Mouse (Mus musculus) heart, adult 9 months (tissue): ENCODE data around the gene Zc3h7b.

Experiments
- DNase-seq, 2 experiments: peaks; one replicate each; pipeline ENCODE4 v3.0.0; 2022; ENCODE audit warnings: low spot score in 2 of 2

Zc3h7b gene

GRCm38 (mm10) chr15:81792444-81792843 is 47.6 kb downstream of the Zc3h7b start:
- no peak for DNase-seq

DNA sequence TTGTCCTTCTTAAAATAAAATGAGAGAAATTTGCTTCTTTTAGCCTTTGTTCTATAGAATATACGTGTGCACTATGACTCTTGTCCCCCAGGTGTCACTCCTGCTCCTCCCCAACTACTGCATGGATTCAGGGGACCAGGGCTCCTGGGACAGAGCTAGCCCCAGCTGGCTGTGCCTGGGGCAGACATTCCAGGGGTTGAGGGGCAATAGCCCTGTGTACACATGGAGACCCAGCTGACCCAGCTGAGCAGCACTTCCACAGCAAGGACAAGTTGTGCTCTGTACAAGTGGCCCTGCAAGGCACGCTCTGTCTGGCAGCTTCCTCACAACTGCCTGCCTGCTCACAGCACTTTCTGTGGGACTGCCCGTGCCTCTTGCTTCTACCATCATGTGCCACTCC is 51.4 kb downstream of the Zc3h7b start:
- peak in 1 of 2 experiments; percentile 50 for DNase-seq

DNA sequence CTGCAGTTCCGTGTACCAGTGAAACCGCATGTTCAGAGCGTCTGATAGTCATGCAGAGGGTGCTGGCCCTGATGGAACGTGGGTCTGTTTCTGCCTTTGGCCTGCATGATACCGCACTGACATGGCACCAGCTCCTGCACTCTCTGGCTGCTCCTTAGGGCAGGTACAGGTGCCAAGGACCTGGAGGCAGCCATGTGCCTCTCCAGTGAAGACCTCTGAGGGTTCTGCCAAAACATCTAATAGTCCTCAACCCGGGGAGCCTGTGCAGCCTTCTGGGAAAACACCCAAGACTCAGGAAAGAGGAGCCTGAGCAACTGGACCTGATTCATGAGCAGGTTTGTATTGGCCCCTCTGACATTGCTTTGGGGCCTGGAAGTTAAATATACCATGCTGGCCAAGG is 53.0 kb downstream of the Zc3h7b start:
- no peak for DNase-seq

GRCm38 (mm10) chr15:81798421-81798820 is 53.6 kb downstream of the Zc3h7b start:
- DNase-seq: no peak

GRCm38 (mm10) chr15:81800391-81800790 is 55.5 kb downstream of the Zc3h7b start:
- DNase-seq: no peak

GRCm38 (mm10) chr15:81802001-81802890 is 57.4 kb downstream of the Zc3h7b start, which contains the start of gene Tef:
TSS of gene Tef (plus strand) at chr15:81802421.
- peak; percentile 100 for DNase-seq

DNA sequence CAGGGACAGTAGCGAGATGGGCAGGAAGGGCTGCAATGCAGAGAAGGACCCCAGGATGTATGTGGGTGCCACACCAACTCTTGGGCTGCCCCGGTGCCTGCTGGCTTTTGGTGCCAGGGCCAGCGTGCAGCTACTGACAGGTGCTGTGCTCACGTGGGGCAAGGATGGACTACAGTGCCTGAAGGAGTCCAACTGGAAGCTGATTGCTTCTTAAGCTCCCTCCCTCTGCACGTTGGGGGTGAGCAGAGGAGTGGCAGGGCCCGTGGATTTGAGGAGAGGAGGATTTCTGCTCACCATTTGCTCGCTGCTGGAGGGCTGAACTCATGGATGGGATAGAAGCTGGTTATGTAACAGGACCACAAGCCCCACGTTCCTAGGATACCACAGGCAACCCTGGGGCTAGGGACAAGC is 58.1 kb downstream of the Zc3h7b start:
- DNase-seq: no peak

- DNase-seq: no peak
These were observed 58.6 kb downstream of the Zc3h7b start for GRCm38 (mm10) chr15:81803425-81803951.

DNA sequence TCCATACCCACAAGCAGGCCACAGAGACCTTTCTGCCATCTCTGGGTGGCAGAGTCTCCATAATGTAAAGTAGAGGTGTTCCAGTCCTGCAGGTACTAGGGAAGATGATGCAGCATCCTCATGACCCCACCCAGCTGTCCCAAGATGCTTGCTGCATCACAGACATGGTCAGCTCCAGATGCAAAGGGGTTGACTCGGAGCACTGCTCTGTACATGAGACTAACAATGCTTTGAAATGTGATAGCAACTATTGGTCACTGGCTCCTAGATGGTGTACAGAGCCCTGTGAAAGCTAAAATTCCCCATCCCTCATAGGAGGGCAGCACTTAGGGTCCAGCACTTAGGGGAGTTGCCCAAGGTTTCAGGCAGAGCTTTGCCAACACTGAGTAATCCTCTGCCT is 59.3 kb downstream of the Zc3h7b start:
- no peak for DNase-seq

DNA sequence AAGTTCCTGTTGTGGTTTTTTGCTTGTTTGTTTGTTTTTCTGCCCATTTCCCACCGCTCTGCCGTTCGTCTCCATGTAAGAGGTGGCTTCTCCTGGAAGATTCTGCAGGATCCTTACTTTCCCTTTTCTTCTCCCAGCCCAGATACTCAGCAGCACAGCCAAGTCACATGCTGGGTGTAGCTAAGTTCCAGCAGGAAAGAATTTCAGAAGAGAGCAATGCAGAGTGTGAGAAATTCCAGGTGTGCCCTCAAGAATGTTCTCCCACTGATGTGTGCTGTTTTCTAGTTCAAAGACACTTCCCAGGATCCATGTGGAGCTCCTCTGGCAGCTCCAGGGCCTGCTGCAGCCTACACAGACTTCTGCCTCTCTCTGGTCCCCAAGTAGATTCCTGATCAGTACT is 60.0 kb downstream of the Zc3h7b start:
- no peak for DNase-seq

- peak; percentile 53 to 57 for DNase-seq
These were observed 60.8 kb downstream of the Zc3h7b start for GRCm38 (mm10) chr15:81805624-81806023.

- DNase-seq: no peak
These were observed 62.0 kb downstream of the Zc3h7b start for GRCm38 (mm10) chr15:81806621-81807404.

GRCm38 (mm10) chr15:81808799-81809198 is 63.9 kb downstream of the Zc3h7b start:
- no peak for DNase-seq

DNA sequence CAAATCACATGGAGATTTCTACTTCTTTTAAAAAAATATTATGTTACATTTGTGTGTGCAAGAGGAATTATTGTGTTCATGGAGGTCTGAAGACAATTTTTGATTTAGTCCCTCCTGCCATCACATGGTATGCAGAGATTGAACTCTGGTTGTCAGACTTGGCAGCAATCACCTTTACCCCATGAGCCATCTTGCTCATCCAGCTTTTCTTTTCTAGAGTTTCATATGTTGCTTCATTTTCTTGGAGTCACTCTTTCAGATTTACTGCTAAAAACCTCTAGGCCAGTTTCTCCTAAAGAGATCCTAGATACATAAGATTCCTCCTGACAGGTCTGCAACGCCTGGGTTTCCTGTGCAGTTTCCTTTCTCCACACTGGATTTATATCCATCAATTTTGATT is 64.7 kb downstream of the Zc3h7b start:
- no peak for DNase-seq

DNA sequence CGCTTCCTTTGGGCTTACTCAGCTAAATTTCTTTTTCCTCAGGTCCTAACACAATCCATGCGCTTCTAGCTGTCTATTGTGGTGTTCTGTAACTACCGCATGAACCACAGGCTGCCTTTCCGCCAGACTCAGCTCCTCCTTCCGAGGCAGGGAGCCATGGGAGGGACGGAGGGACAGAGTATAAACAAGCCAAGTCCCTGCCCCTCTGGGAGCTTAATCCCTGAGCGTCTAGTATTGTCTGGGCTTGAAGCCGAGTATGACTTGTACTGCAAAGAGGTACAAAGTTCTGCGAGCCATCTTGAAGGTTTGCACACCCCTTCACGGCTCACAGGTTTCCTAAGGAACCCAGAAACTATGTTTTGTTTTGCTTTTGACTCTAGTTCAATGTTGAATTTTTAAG is 65.3 kb downstream of the Zc3h7b start:
- DNase-seq: peak; percentile 97

DNA sequence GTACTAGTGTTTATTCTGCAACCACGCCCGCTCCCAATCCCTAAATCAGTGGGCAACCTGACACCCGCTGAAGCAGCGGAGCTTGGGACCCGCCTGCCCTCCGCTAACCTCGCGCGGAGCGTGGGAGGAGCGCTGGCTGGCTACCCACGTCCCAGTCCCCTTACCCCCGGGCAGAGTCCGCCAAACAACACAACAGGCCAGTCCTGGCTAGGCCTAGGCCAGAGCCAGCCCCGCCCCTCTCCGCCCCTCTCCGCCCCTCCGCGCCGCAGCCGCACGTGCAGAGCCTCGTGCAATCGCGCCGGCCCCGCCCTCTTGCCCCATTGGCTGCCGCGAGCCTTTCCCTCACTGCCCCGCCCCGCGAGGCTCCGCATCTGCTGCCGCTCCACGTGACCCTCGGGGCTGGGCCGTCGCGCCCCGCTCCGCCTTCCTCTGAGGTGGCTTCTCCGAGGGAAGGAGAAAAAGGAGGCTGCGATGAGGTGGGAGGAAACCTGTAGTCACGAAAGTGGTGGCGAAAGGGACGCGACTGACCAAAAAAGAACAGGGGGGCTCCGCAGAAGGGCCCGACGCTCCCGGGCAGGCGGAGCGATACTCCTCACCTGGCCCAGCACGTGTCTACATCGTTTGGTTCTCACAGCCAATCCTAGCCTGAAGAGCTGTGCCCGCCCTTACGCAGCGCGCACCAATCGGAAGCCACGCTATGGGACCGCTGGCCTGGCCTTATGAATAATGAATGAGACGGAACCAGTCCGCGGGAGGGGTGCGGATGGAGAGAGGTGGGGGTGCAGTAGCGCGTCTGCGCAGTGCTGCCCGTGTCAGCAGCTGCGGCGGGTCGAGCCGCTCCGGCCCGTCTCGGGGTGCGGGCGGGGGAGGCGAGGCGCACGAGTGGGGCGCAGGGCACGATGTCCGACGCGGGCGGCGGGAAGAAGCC is 66.1 kb downstream of the Zc3h7b start:
- DNase-seq: peak; percentile 98 to 99

DNA sequence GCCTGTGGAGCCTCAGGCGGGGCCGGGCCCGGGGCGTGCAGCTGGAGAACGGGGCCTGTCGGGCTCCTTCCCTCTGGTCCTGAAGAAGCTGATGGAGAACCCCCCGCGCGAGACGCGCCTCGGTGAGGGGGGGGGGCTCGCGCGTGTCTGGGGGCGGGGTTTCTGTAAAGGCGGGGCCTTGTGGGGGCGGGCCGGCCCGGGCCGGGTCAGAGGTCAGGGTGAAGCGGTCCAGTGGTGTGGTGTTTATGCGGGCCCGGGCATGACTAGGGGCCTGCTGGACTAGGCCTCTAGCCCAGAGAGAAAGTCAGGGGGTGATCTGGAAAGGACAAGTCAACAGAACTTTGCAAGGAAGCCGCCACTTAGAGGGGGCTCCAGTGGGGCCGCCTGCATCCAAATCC is 66.7 kb downstream of the Zc3h7b start:
- no peak for DNase-seq

- DNase-seq: no peak
These were observed 67.4 kb downstream of the Zc3h7b start for GRCm38 (mm10) chr15:81812287-81812686.

GRCm38 (mm10) chr15:81812696-81813631 is 68.1 kb downstream of the Zc3h7b start:
- no peak for DNase-seq

DNA sequence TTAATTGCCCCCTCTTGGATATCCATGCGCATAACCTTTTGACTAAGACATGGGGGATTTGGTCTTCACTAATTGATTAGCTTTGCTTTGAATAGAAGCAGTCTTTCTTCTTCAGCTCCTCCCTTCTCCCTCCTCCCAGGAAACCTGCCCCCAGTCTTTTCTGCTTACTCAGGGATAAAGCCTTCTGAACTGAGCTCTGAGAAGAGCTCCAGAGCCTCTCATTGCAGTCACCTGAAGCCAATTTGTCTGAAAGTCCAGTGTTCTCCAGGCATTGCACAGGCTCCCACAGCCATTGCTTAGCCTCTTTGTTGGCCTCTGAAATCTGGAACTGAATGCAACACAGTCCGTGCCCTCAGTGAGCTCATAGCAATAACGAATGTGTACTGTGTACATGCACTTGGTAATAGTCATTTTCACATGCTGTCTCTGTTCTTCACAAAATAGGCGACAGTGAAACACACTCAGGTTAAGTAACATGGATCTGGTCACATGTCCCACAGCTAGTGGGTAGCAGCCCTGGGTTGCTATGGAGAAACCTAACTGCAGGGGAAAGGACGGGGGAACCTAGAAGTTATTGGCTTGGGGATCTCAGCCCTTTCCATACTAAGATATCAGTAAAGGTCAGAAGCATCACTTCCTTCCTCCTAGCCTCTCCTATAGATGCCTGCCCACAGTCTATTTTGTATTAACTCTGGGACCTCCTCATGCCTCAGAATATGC is 69.3 kb downstream of the Zc3h7b start:
- DNase-seq: no peak
